Mouse (Mus musculus): Measurements from ENCODE around the gene Anks1.

Gene Anks1

GRCm38 (mm10) chr17:27916366-27916765, 7.3 kb downstream of the Anks1 start:
- Histone ChIP-seq H3K9me3 (ENCODE audit: low read length) (no peaks in the 10 kb centered on the region), H3K27me3 (ENCODE audit: insufficient read depth, low read length) (no peaks in the 10 kb centered on the region), H3K4me3 (replicated peaks; ENCODE audit: low read length) (no peak overlapping the region), H3K4me1 (replicated peaks; ENCODE audit: low read depth, low read length) (peaks cover 25% of the 10 kb centered on the region), H3K36me3 (ENCODE audit: insufficient read depth, low read length) (peaks cover 29% of the 10 kb centered on the region)
- TF ChIP-seq CTCF (conservative IDR thresholded peaks at IDR 0.05; ENCODE audit: low read length) (no peak), NANOG (IDR thresholded peaks at IDR 0.05; ENCODE audit: borderline replicate concordance, low read length) (no peak), POU5F1 (IDR thresholded peaks at IDR 0.05; ENCODE audit: borderline replicate concordance, low read length) (no peak)

DNA sequence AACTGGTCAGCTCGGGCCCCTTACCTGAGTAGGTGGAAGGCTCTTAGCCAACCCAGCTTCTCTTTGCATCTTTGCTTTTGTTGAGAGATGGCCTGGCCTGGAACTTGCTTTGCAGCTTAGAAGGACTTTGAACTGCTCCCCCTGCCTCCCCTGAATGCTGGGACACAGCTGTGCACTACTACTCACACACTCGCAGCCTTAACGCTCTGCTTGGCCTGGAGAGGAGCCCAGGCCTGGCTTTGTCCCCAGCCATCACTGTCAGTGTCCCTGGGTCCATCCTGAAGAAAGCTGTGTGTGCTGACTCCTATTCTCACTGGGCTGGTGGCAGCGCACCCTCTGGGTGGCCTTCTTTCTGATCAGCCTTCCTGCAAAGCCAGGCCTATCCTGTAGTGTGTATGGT, 11.6 kb downstream of the Anks1 start:
- no peaks in the 10 kb centered on the region for H3K27me3 ChIP-seq (ENCODE audit: insufficient read depth, low read length)
- H3K9me3 ChIP-seq (ENCODE audit: low read length), result no peaks in the 10 kb centered on the region
- peaks cover 13% of the 10 kb centered on the region for H3K4me1 ChIP-seq (replicated peaks; ENCODE audit: low read depth, low read length)
- H3K4me3 ChIP-seq (replicated peaks; ENCODE audit: low read length), result no peak overlapping the region
- peaks cover 14% of the 10 kb centered on the region for H3K36me3 ChIP-seq (ENCODE audit: insufficient read depth, low read length)
- TF ChIP-seq NANOG (IDR thresholded peaks at IDR 0.05; ENCODE audit: borderline replicate concordance, low read length), result no peak
- no peak for TF ChIP-seq CTCF (conservative IDR thresholded peaks at IDR 0.05; ENCODE audit: low read length)
- TF ChIP-seq POU5F1 (IDR thresholded peaks at IDR 0.05; ENCODE audit: borderline replicate concordance, low read length), result no peak

DNA sequence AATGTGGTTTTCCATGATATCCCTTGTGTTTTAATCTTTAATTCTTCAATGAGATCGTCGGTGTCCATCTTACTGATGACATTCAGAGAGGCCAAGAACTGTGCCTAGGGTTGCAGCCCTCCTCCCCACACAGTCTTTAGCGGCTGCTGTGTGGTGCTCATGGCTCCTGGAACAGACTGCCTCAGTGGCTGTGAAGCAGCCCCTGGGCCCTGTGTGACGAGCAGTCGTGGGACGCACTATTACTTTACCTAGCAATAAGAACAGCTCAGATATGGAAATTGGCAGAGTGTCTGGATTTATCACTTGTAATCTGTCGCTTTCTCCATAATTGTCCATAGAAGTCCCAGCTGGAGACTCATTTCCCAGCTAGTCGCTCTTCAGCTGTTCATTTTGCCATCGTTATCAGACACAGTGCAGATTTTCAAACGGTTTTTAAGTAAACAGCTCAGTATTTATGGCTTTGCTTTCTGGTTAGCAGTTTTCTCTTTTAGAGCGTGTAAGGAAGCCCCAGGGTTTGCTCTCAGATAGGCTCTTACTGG, 13.1 kb downstream of the Anks1 start:
- H3K36me3 ChIP-seq (ENCODE audit: insufficient read depth, low read length), result peaks cover 14% of the 10 kb centered on the region
- no peak overlapping the region for H3K4me3 ChIP-seq (replicated peaks; ENCODE audit: low read length)
- TF ChIP-seq CTCF (conservative IDR thresholded peaks at IDR 0.05; ENCODE audit: low read length), result no peak
- no peak for TF ChIP-seq NANOG (IDR thresholded peaks at IDR 0.05; ENCODE audit: borderline replicate concordance, low read length)
- no peak for TF ChIP-seq POU5F1 (IDR thresholded peaks at IDR 0.05; ENCODE audit: borderline replicate concordance, low read length)
- H3K4me1 ChIP-seq (replicated peaks; ENCODE audit: low read depth, low read length), result peaks cover 12% of the 10 kb centered on the region
- H3K27me3 ChIP-seq (ENCODE audit: insufficient read depth, low read length), result no peaks in the 10 kb centered on the region
- H3K9me3 ChIP-seq (ENCODE audit: low read length), result no peaks in the 10 kb centered on the region

DNA sequence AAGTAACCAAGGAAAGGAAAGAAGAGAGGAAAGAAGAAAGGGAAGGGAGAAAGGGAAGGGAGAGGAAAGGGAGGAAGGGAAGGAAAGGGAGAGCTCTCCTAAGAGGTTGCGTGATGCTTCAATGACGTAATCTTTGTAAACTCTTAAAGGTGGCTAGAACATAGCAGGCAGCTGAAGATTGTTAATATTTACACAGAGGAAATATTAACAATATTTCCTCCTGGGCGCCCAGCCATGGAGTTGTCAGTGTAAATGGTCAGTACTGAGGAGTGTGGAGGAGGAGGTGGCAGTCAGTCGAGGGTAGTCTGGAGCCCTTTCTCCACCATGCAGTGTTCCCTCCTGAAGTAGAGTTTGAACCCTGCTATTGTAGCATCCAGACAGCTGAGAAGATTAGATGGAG, 15.9 kb downstream of the Anks1 start:
- Histone ChIP-seq H3K4me1 (replicated peaks; ENCODE audit: low read depth, low read length) (peaks cover 6% of the 10 kb centered on the region), H3K27me3 (ENCODE audit: insufficient read depth, low read length) (no peaks in the 10 kb centered on the region), H3K4me3 (replicated peaks; ENCODE audit: low read length) (no peak overlapping the region), H3K9me3 (ENCODE audit: low read length) (no peaks in the 10 kb centered on the region), H3K36me3 (ENCODE audit: insufficient read depth, low read length) (peaks cover 20% of the 10 kb centered on the region)
- no peak for TF ChIP-seq NANOG (IDR thresholded peaks at IDR 0.05; ENCODE audit: borderline replicate concordance, low read length)
- TF ChIP-seq CTCF (conservative IDR thresholded peaks at IDR 0.05; ENCODE audit: low read length), result no peak
- TF ChIP-seq POU5F1 (IDR thresholded peaks at IDR 0.05; ENCODE audit: borderline replicate concordance, low read length), result no peak

DNA sequence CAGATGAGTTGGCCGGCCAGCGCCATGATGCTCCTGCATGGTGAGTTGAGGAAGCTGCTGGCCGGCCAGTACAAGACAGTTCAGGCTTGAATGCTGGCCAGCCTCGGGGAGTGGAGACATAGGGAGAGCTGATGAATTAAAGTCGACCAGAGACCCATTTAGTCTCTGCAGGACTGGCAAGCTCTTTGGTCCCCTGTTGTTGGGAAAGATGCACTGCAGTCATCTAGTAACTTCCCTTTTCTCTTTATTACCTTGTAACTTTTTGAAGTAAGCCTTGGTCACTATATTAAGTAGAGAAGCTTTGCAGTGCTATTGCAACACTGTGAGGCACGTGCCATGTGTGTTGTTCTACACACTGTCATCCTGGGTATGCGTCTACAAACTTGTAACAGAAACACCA, 16.4 kb downstream of the Anks1 start:
- H3K4me1 ChIP-seq (replicated peaks; ENCODE audit: low read depth, low read length), result peaks cover 9% of the 10 kb centered on the region
- H3K27me3 ChIP-seq (ENCODE audit: insufficient read depth, low read length), result no peaks in the 10 kb centered on the region
- peaks cover 20% of the 10 kb centered on the region for H3K36me3 ChIP-seq (ENCODE audit: insufficient read depth, low read length)
- H3K4me3 ChIP-seq (replicated peaks; ENCODE audit: low read length), result no peak overlapping the region
- TF ChIP-seq NANOG (IDR thresholded peaks at IDR 0.05; ENCODE audit: borderline replicate concordance, low read length), result no peak
- no peak for TF ChIP-seq POU5F1 (IDR thresholded peaks at IDR 0.05; ENCODE audit: borderline replicate concordance, low read length)
- no peak for TF ChIP-seq CTCF (conservative IDR thresholded peaks at IDR 0.05; ENCODE audit: low read length)
- H3K9me3 ChIP-seq (ENCODE audit: low read length), result no peaks in the 10 kb centered on the region

DNA sequence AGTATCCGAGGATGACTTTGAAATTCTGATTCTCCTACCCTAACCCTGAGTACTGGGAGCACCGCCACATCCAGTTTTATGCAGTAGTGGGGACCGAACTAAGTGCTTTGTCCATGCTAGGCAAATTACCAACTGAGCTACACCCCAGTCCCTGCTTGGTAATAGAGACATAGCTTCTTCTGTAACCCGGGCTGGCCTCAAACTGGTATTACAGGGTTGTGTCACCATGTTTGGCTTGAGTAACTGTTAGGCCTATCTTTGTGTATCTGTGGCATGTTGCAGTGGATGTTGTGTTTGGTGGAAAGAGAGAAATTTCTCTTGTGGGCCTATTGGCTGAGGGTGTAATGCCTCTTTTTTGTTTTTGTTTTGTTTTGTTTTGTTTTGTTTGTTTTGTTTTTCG, 21.2 kb downstream of the Anks1 start:
- Histone ChIP-seq H3K4me3 (replicated peaks; ENCODE audit: low read length) (no peak overlapping the region), H3K9me3 (ENCODE audit: low read length) (no peaks in the 10 kb centered on the region), H3K36me3 (ENCODE audit: insufficient read depth, low read length) (0 out of 2 replicates have a peak, but pooled peaks cover 6% of the 10 kb centered on the region), H3K4me1 (replicated peaks; ENCODE audit: low read depth, low read length) (peaks cover 13% of the 10 kb centered on the region), H3K27me3 (ENCODE audit: insufficient read depth, low read length) (no peaks in the 10 kb centered on the region)
- no peak for TF ChIP-seq POU5F1 (IDR thresholded peaks at IDR 0.05; ENCODE audit: borderline replicate concordance, low read length)
- TF ChIP-seq NANOG (IDR thresholded peaks at IDR 0.05; ENCODE audit: borderline replicate concordance, low read length), result no peak
- TF ChIP-seq CTCF (conservative IDR thresholded peaks at IDR 0.05; ENCODE audit: low read length), result no peak

DNA sequence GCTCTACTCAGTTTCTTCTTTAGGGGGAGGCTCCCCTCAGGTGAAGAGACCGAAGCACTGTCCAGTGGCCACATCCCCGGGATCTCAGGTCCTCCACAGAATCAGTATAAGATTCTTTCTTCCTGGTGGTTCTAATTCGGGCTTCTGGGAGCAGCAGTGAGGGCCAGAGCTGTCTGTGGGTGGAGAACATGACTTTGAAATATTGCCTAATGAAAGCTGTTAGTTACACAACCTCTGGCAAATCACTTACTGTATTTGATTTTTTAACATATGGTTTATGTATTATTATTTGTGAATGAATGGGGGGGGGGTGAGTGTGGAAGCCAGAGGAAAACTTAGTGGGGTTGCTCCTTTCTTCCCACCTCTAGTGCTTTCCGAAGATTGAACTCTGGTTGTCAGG, 22.7 kb downstream of the Anks1 start:
- H3K9me3 ChIP-seq (ENCODE audit: low read length), result no peaks in the 10 kb centered on the region
- no peaks in the 10 kb centered on the region for H3K27me3 ChIP-seq (ENCODE audit: insufficient read depth, low read length)
- H3K36me3 ChIP-seq (ENCODE audit: insufficient read depth, low read length), result 0 out of 2 replicates have a peak, but pooled peaks cover 6% of the 10 kb centered on the region
- H3K4me3 ChIP-seq (replicated peaks; ENCODE audit: low read length), result no peak overlapping the region
- H3K4me1 ChIP-seq (replicated peaks; ENCODE audit: low read depth, low read length), result peaks cover 27% of the 10 kb centered on the region
- TF ChIP-seq NANOG (IDR thresholded peaks at IDR 0.05; ENCODE audit: borderline replicate concordance, low read length) (no peak), CTCF (conservative IDR thresholded peaks at IDR 0.05; ENCODE audit: low read length) (no peak), POU5F1 (IDR thresholded peaks at IDR 0.05; ENCODE audit: borderline replicate concordance, low read length) (no peak)

- Histone ChIP-seq H3K4me1 (replicated peaks; ENCODE audit: low read depth, low read length) (peaks cover 52% of the 10 kb centered on the region), H3K4me3 (replicated peaks; ENCODE audit: low read length) (no peak overlapping the region), H3K27me3 (ENCODE audit: insufficient read depth, low read length) (no peaks in the 10 kb centered on the region), H3K9me3 (ENCODE audit: low read length) (no peaks in the 10 kb centered on the region), H3K36me3 (ENCODE audit: insufficient read depth, low read length) (no peaks in the 10 kb centered on the region)
- TF ChIP-seq POU5F1 (IDR thresholded peaks at IDR 0.05; ENCODE audit: borderline replicate concordance, low read length), result no peak
- no peak for TF ChIP-seq NANOG (IDR thresholded peaks at IDR 0.05; ENCODE audit: borderline replicate concordance, low read length)
- TF ChIP-seq CTCF (conservative IDR thresholded peaks at IDR 0.05; ENCODE audit: low read length), result no peak
Measured at GRCm38 (mm10) chr17:27934136-27934910, 25.2 kb downstream of the Anks1 start.

Data from E14TG2a.4 (cell line).